Mouse (Mus musculus) kidney, adult 2 months (tissue): Measurements from ENCODE around the gene Myom1. TPM values are rescaled to one million over a fixed set of nuclear protein-coding genes. Genes with fewer than 3 reads are reported as not detected.

Experiments used
- DNase-seq: peaks from one replicate; pipeline ENCODE4 v3.0.0; 2021
- H3K27ac ChIP-seq: fragments of 200-500 bp; 2 replicates; pipeline ENCODE4 v1.5.1; 2012; ENCODE audit warnings: low read depth, low read length, control low read depth, inconsistent platforms; ENCODE audit not compliant: insufficient read depth
- H3K27me3 ChIP-seq: fragments of 200-500 bp; replicated peaks from 2 replicates; pipeline ENCODE4 v1.6.1; 2012; ENCODE audit warnings: mild to moderate bottlenecking, moderate library complexity, low read length, inconsistent platforms; ENCODE audit not compliant: control insufficient read depth, insufficient read depth
- H3K36me3 ChIP-seq: fragments of 200-500 bp; 2 replicates; pipeline ENCODE4 v1.6.1; 2012; ENCODE audit warnings: mild to moderate bottlenecking, moderate library complexity, low read length, inconsistent platforms; ENCODE audit not compliant: control insufficient read depth, insufficient read depth
- H3K4me1 ChIP-seq: fragments of 200-500 bp; 2 replicates; pipeline ENCODE4 v1.6.1; 2011; ENCODE audit warnings: low read length; ENCODE audit not compliant: control insufficient read depth, insufficient read depth
- H3K4me3 ChIP-seq: fragments of 200-500 bp; 2 replicates; pipeline ENCODE4 v1.5.1; 2011; ENCODE audit warnings: mild to moderate bottlenecking, low read depth, low read length, control low read depth; ENCODE audit not compliant: insufficient read depth
- CTCF ChIP-seq: fragments of 200-500 bp; conservative IDR thresholded peaks from 2 replicates; pipeline ENCODE4 v1.5.1; 2011; ENCODE audit warnings: low read depth, mild to moderate bottlenecking, control low read depth, low read length, moderate library complexity, mixed read lengths; ENCODE audit not compliant: insufficient read depth, insufficient read length
- POLR2A ChIP-seq: fragments of 200-500 bp; IDR thresholded peaks from one replicate; pipeline ENCODE4 v1.6.1; 2011; ENCODE audit warnings: low read depth, low read length, control low read depth
- WGBS: fragments of 180-500 bp; shearing (Covaris S2); methylation state at CpG from one replicate; pipeline ENCODE4 v1.1.7; 2018; 5-methylcytosine and 5-hydroxymethylcytosine counted together
- polyA plus RNA-seq: library from polyadenylated mRNA; depleted of rRNA; stranded (reverse); fragments of >200 nt; gene quantifications from 2 replicates; pipeline ENCODE4 v1.2.3, GENCODE M21; 2012

Myom1 gene
- polyA plus RNA-seq, 1 experiment, result 4.3 TPM

DNA sequence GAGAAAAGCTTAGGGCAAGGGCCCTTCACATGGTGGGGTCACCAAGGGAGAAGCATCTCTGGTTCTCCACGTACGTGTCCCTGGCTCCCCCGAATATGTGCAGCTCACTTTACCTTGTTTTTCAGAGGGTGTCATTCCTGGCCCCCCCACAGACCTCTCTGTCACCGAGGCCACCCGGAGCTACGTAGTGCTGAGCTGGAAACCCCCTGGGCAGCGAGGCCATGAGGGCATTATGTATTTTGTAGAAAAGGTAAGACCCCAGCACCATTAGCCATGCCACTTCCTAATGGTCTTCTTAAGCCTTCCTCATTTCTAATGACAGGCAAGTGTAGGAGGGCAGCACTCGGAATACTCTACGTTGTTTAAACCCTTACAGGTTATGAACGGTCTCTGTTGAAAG, 69.5 kb downstream of the Myom1 start:
- 91% methylated on average over 10 of the region's 10 CpGs for WGBS
- no peak overlapping the region for H3K27ac ChIP-seq
- TF ChIP-seq CTCF, result no peak
- TF ChIP-seq POLR2A, result no peak

DNA sequence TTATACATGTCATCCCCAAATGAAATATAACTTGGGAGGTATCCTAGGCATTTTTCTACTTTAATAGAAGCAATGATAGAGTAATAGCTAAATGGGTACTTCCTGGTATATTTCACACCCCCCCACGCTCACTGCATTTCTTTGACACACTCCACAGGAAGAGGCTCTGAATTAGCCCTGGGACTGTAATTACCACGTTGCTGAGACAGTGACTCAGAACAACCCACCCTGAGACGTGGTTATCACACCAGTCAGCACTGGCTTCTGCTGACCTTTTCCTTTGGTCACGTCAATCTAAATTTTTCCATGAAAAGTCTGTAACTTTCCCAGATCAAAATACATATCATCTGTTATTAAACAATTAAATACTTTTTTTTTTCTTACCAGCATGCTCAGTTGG, 72.0 kb downstream of the Myom1 start:
- 67% methylated on average over 4 of the region's 4 CpGs for WGBS
- DNase-seq, result no peak
- TF ChIP-seq CTCF, result no peak
- no peak for TF ChIP-seq POLR2A
- no peaks in the 10 kb centered on the region for H3K36me3 ChIP-seq
- H3K27me3 ChIP-seq, result no peaks in the 10 kb centered on the region
- H3K27ac ChIP-seq, result no peak overlapping the region
- no peaks in the 10 kb centered on the region for H3K4me1 ChIP-seq
- H3K4me3 ChIP-seq, result no peak overlapping the region

More for the DNA sequence above, 69.5 kb downstream of the Myom1 start:
- no peak for DNase-seq
- Histone ChIP-seq H3K4me1 (no peaks in the 10 kb centered on the region), H3K4me3 (no peak overlapping the region), H3K36me3 (no peaks in the 10 kb centered on the region), H3K27me3 (no peaks in the 10 kb centered on the region)

DNA sequence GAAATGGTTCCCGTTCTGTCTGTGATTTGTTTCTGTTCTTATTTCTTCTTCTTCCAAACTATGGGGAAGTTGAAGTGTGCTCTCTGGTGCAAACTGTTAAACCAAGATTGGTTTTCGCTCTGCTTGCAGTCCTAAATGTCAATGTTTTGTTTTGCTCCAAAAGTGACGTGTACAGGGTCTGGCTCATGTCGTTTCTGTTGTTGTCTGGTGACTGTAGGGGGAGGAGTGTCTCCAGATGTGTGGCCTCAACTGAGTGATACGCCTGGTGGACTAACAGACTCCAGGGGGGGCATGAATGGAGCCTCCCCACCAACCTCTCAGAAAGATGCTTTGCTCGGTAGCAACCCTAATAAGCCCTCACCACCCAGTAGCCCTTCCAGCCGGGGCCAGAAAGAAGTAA, 79.6 kb downstream of the Myom1 start:
- WGBS, result 66% methylated on average over 7 of the region's 7 CpGs
- H3K27me3 ChIP-seq, result no peaks in the 10 kb centered on the region
- TF ChIP-seq POLR2A (no peak), CTCF (no peak)
- no peak overlapping the region for H3K4me3 ChIP-seq
- no peaks in the 10 kb centered on the region for H3K4me1 ChIP-seq
- no peaks in the 10 kb centered on the region for H3K36me3 ChIP-seq
- no peak for DNase-seq
- H3K27ac ChIP-seq, result no peak overlapping the region

DNA sequence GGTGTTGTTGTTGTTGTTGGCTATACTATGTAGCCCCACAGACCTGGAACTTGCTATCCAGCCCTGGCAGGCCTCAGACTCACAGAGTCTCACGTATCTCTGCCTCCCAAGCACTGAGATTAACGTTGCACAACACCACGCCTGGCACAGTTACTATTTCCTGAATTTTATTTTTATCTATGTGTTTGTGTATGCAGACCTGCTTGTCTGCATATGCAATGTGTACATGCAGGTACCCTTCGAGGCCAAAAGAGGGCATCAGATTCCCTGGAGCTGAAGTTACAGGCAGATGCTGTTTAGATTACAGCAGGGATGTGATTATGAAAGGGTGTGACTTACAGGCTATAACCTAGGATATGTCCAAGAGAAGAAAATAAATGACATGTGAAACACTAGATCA, 84.5 kb downstream of the Myom1 start:
- H3K27ac ChIP-seq, result no peak overlapping the region
- no peaks in the 10 kb centered on the region for H3K27me3 ChIP-seq
- peak; percentile 57 for TF ChIP-seq CTCF
- no peak for TF ChIP-seq POLR2A
- H3K36me3 ChIP-seq, result no peaks in the 10 kb centered on the region
- WGBS, result 83% methylated on average over 4 of the region's 4 CpGs
- H3K4me1 ChIP-seq, result peaks cover 31% of the 10 kb centered on the region
- DNase-seq, result no peak
- H3K4me3 ChIP-seq, result no peak overlapping the region

GRCm38 (mm10) chr17:71087396-71088153, 85.1 kb downstream of the Myom1 start:
- WGBS, result 62% methylated on average over 8 of the region's 8 CpGs
- H3K36me3 ChIP-seq, result no peaks in the 10 kb centered on the region
- peak overlapping the region; percentile 50; the same call in 1 of the 2 replicates for H3K27ac ChIP-seq
- H3K4me1 ChIP-seq, result peaks cover 34% of the 10 kb centered on the region
- no peak overlapping the region for H3K4me3 ChIP-seq
- TF ChIP-seq POLR2A, result no peak
- peak; percentile 63 for TF ChIP-seq CTCF
- H3K27me3 ChIP-seq, result no peaks in the 10 kb centered on the region
- peak; percentile 62 for DNase-seq

GRCm38 (mm10) chr17:71088154-71088521, 85.7 kb downstream of the Myom1 start:
- WGBS, result 75% methylated on average over 3 of the region's 3 CpGs
- no peak for DNase-seq
- peak overlapping the region; percentile 27 for H3K27ac ChIP-seq
- peaks cover 35% of the 10 kb centered on the region for H3K4me1 ChIP-seq
- H3K27me3 ChIP-seq, result no peaks in the 10 kb centered on the region
- H3K4me3 ChIP-seq, result no peak overlapping the region
- H3K36me3 ChIP-seq, result no peaks in the 10 kb centered on the region
- TF ChIP-seq CTCF (no peak), POLR2A (no peak)

GRCm38 (mm10) chr17:71088991-71089434, 86.6 kb downstream of the Myom1 start:
- peaks cover 44% of the 10 kb centered on the region for H3K4me1 ChIP-seq
- peak overlapping the region; percentile 91 for H3K27ac ChIP-seq
- no peak overlapping the region for H3K4me3 ChIP-seq
- WGBS, result 77% methylated on average over 9 of the region's 9 CpGs
- TF ChIP-seq POLR2A (no peak), CTCF (no peak)
- DNase-seq, result no peak
- H3K27me3 ChIP-seq, result no peaks in the 10 kb centered on the region
- H3K36me3 ChIP-seq, result no peaks in the 10 kb centered on the region
